Mouse (Mus musculus) Patski (cell line): ENCODE measurements at regions not wholly inside any gene's neighbourhood (a gene's known extent, or its start where the extent isn't known, plus 50 kb on each side); places are given as distances from the start of the nearest gene placed in this dataset.

Experiments
- ATAC-seq: fragments of 100-300 bp; one replicate; pipeline ENCODE4 v1.8.0; 2021
- CTCF ChIA-PET: fragments of 350-600 bp; sonication (Branson Sonifier 250); formaldehyde crosslinking; loops from one replicate; lab custom pipeline; 2022; ENCODE audit warnings: inconsistent platforms; lab: Charles Lee
- POLR2A ChIA-PET: fragments of 350-600 bp; sonication (Branson Sonifier 250); formaldehyde crosslinking; loops from one replicate; lab custom pipeline; 2022; ENCODE audit warnings: antibody characterized with exemption, inconsistent platforms; lab: Charles Lee
- DNase-seq: peaks from one replicate; pipeline ENCODE4 v3.0.0-alpha.2; 2011; ENCODE audit warnings: low read depth, low spot score
- H3K27me3 ChIP-seq: fragments of 371-371 bp; one replicate; pipeline ENCODE4 v1.5.1; 2021
- CTCF ChIP-seq: fragments of 100-300 bp; IDR thresholded peaks from one replicate; pipeline ENCODE4 v1.5.1; 2021
- in situ Hi-C: fragments of 300-500 bp; cut with MboI; formaldehyde crosslinking; loops from 3 replicates; pipeline ENCODE4 v1.11.1; 2018; ENCODE audit warnings: low pct_unique_long_range_greater_than_20kb, mixed read lengths

DNA sequence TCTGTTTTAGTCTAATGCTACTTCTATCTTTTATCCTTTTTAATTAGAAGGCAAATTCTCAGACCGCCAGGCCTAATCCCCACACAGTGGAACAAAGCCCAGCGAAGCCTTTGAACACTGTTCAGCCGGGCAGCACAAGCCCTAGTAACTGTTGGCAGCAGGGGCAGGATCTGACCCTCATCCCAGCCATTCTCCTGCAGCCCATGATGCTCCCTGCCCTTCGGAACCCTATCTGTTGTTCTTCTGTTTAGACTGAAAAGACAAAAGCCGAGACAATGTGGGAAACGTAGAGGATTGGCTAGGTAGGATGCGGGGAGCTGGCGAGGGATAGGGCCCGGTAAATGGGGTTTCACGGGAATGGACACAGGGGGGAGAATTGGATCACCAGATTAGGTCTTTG lies 64.6 kb upstream of the Otx2 start:
- no peak for DNase-seq
- POLR2A ChIA-PET = no interaction called here
- no peak for ATAC-seq
- no peak for TF ChIP-seq CTCF
- peaks cover 20% of the 10 kb centered on the region for H3K27me3 ChIP-seq
- CTCF ChIA-PET = no interaction called here
- in situ Hi-C loops = no loop called here

DNA sequence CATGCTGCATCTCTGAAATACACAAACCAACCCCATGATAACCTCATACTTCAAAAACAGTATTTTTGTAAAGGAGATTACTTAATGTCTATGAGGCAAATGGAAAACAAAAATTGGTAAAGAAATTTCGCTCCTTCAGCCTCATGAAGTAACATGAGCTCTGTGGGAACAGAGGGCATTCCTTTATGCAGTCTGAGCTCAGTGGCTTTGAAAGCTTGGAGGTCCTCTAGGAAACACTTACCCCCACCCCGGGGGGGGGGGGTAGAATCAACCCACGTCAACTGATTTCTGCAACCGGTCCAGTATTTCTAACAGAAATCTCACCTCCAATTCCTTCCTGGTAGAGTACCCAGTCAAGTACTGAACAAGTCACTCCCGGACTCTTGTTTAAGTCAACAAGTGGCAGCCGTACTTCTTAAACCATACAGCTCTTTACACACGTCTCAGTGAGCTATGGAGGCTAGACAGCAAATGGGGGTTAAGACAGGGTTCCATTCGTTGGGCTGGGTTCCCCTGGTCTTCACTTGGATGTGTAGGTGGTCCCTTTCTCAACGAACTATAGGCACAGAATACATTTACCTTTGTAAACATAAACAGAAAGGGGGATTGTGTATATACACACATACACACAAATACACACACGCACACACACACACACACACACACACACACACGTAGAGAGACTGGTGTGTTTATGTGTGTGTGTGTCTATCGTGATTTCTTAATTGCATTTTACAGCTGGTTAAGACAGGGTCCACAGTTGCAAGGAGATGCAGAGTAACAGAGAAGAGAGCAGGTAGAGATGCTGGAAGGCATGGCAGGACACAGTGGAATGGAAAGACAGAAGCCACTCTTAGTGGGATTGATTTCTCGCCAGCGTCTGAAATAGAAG lies 63.6 kb upstream of the Otx2 start:
- POLR2A ChIA-PET = no interaction called here
- ATAC-seq = no peak
- H3K27me3 ChIP-seq = peaks cover 20% of the 10 kb centered on the region
- no peak for TF ChIP-seq CTCF
- no peak for DNase-seq
- in situ Hi-C loops = no loop called here
- CTCF ChIA-PET = no interaction called here

DNA sequence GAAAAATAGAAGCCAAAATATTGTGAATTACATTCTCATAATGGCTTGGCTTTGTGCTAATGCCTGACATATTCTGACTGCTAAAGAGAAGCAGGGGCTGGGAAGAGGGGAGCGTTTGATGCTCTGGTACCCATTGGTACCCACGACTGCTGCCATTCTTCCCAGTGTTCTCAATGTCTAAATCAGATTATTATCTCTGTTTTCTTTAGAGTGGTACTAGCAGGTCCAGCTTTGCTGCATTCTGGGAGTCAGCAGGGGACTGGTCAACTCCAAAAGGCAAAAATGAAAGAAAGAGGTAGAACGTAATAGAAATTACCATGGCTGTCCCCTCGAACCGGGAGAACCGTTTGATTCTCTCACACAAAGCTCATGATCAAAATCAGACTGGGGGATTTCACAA lies 62.6 kb upstream of the Otx2 start:
- ChIA-PET POLR2A (no interaction called here), CTCF (interaction anchor here (0.7 kb wide), 1 partner anchor 15 kb away, joined by 3 read pairs; no protein-coding TSS in a partner anchor)
- DNase-seq (no peak), ATAC-seq (no peak)
- no peak for TF ChIP-seq CTCF
- peaks cover 22% of the 10 kb centered on the region for H3K27me3 ChIP-seq
- in situ Hi-C loops = no loop called here

DNA sequence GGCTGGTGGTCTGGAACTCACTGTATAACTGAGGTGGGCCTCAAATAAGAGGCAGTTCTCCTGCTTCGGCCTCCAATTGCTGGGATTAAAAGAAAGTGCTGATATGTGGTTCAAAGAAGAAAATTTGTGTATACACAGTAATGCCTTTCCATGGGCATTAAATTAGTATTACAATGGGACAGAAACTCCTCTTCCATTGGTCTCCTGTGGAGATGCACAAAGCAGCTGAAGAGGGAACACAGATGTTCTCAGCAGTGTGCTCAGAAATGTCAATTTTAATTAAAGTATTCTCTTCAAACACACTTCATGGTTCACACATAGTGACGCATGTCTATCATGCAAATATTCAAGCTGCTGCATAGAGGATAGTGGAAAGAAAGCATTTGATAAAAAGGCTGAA lies 56.4 kb upstream of the Otx2 start:
- ChIA-PET POLR2A (no interaction called here), CTCF (no interaction called here)
- TF ChIP-seq CTCF = no peak
- peaks cover 12% of the 10 kb centered on the region for H3K27me3 ChIP-seq
- in situ Hi-C loops = no loop called here
- no peak for ATAC-seq
- DNase-seq = no peak
